Mouse (Mus musculus) urinary bladder, adult 2 months (tissue): ENCODE measurements around the gene Dclk2. TPM values are rescaled to one million over a fixed set of nuclear protein-coding genes. Genes with fewer than 3 reads are reported as not detected.

ENCODE experiments used
- DNase-seq: peaks from one replicate; pipeline ENCODE4 v3.0.0; 2022; ENCODE audit warnings: low spot score
- polyA plus RNA-seq: library from polyadenylated mRNA; depleted of rRNA; stranded (reverse); fragments of >200 nt; gene quantifications from 2 replicates; pipeline ENCODE4 v1.2.3, GENCODE M21; 2012; rRNA removed

Gene Dclk2
- polyA plus RNA-seq, 1 experiment, result 3.3 TPM

GRCm38 (mm10) chr3:86759834-86760233 is 160.8 kb downstream of the Dclk2 start:
- DNase-seq, result no peak

GRCm38 (mm10) chr3:86759383-86759782 is 161.3 kb downstream of the Dclk2 start:
- no peak for DNase-seq

- no peak for DNase-seq
Measured at GRCm38 (mm10) chr3:86758727-86759126, 161.9 kb downstream of the Dclk2 start.

- no peak for DNase-seq
Measured at GRCm38 (mm10) chr3:86756548-86756947, 164.1 kb downstream of the Dclk2 start.

- no peak for DNase-seq
Measured at GRCm38 (mm10) chr3:86754595-86755557, 165.8 kb downstream of the Dclk2 start.

GRCm38 (mm10) chr3:86754178-86754577 is 166.5 kb downstream of the Dclk2 start:
- DNase-seq, result no peak

- no peak for DNase-seq
Measured at GRCm38 (mm10) chr3:86750652-86751051, 170.0 kb downstream of the Dclk2 start.

- DNase-seq, result no peak
Measured at GRCm38 (mm10) chr3:86745769-86746512, 174.7 kb downstream of the Dclk2 start.

- no peak for DNase-seq
Measured at GRCm38 (mm10) chr3:86745348-86745747, 175.3 kb downstream of the Dclk2 start.

GRCm38 (mm10) chr3:86739745-86740144 is 180.9 kb downstream of the Dclk2 start:
- DNase-seq, result no peak

GRCm38 (mm10) chr3:86738831-86739230 is 181.8 kb downstream of the Dclk2 start:
- no peak for DNase-seq

Other genes starting within 250 kb of the Dclk2 start
- 9.1 and 15.5 TPM in 2 replicates for gene Cd1d1, start 78.6 kb upstream of the Dclk2 start, polyA plus RNA-seq